Mouse (Mus musculus) embryonic facial prominence, embryonic 12.5 days (tissue): ENCODE measurements at regions not wholly inside any gene's neighbourhood (a gene's known extent, or its start where the extent isn't known, plus 50 kb on each side); places are given as distances from the start of the nearest gene placed in this dataset.

Experiments used
- ATAC-seq: fragments of 200-750 bp; cut with Nextera tagmentation; 2 replicates; pipeline ENCODE4 v1.8.0; 2017; ENCODE audit not compliant: insufficient number of reproducible peaks, insufficient read depth, low FRiP score, low TSS enrichment
- H3K27ac ChIP-seq: fragments of 300-500 bp; sonication (generic); 2 replicates; pipeline ENCODE4 v1.5.1; 2016; ENCODE audit warnings: mild to moderate bottlenecking
- H3K27me3 ChIP-seq: fragments of 300-500 bp; sonication (generic); 2 replicates; pipeline ENCODE4 v1.6.1; 2016; ENCODE audit warnings: mild to moderate bottlenecking, moderate library complexity
- H3K36me3 ChIP-seq: fragments of 300-500 bp; sonication (generic); 2 replicates; pipeline ENCODE4 v1.6.1; 2016; ENCODE audit warnings: mild to moderate bottlenecking
- H3K4me1 ChIP-seq: fragments of 300-500 bp; sonication (generic); 2 replicates; pipeline ENCODE4 v1.6.1; 2016
- H3K4me2 ChIP-seq: fragments of 300-500 bp; sonication (generic); replicated peaks from 2 replicates; pipeline ENCODE4 v1.6.1; 2016; ENCODE audit warnings: mild to moderate bottlenecking, moderate library complexity
- H3K4me3 ChIP-seq: fragments of 300-500 bp; sonication (generic); 2 replicates; pipeline ENCODE4 v1.5.1; 2016; ENCODE audit warnings: mild to moderate bottlenecking
- H3K9ac ChIP-seq: fragments of 300-500 bp; sonication (generic); 2 replicates; pipeline ENCODE4 v1.6.1; 2016; ENCODE audit warnings: mild to moderate bottlenecking, moderate library complexity
- H3K9me3 ChIP-seq: fragments of 300-500 bp; sonication (generic); 2 replicates; pipeline ENCODE4 v1.6.1; 2016; ENCODE audit warnings: mild to moderate bottlenecking, moderate library complexity
- WGBS: fragments of 180-500 bp; shearing (Covaris S2); methylation state at CpG from one replicate; pipeline ENCODE4 v1.1.7; 2016; 5-methylcytosine and 5-hydroxymethylcytosine counted together

- no peak for ATAC-seq
- peaks cover 44% of the 10 kb centered on the region for H3K4me1 ChIP-seq
- no peak overlapping the region for H3K4me3 ChIP-seq
- no peaks in the 10 kb centered on the region for H3K9me3 ChIP-seq
- WGBS: 39% methylated on average over 3 of the region's 3 CpGs
- no peaks in the 10 kb centered on the region for H3K36me3 ChIP-seq
- no peak overlapping the region; the same call in 1 of the 2 replicates for H3K9ac ChIP-seq
- H3K27ac ChIP-seq: peak overlapping the region; percentile 80
- 0 out of 2 replicates have a peak overlapping the region, but pooled peaks have one; percentile 8 for H3K4me2 ChIP-seq
- no peaks in the 10 kb centered on the region for H3K27me3 ChIP-seq
Measured at GRCm38 (mm10) chr8:126538136-126538535, 55.6 kb downstream of the Irf2bp2 start.

GRCm38 (mm10) chr8:126536928-126537618 is 56.7 kb downstream of the Irf2bp2 start:
- no peak for ATAC-seq
- 19% methylated on average over 6 of the region's 6 CpGs for WGBS

GRCm38 (mm10) chr8:126536132-126536927 is 57.5 kb downstream of the Irf2bp2 start:
- Histone ChIP-seq H3K27ac (peak overlapping the region; percentile 80), H3K9ac (no peak overlapping the region), H3K36me3 (no peaks in the 10 kb centered on the region), H3K4me3 (no peak overlapping the region), H3K27me3 (no peaks in the 10 kb centered on the region), H3K9me3 (no peaks in the 10 kb centered on the region), H3K4me1 (peaks cover 44% of the 10 kb centered on the region), H3K4me2 (no peak overlapping the region; the same call in 1 of the 2 replicates)
- no peak for ATAC-seq
- 22% methylated on average over 11 of the region's 11 CpGs for WGBS

More at GRCm38 (mm10) chr8:126536928-126537618, 56.7 kb downstream of the Irf2bp2 start:
- no peak overlapping the region; the same call in 1 of the 2 replicates for H3K4me2 ChIP-seq
- no peaks in the 10 kb centered on the region for H3K9me3 ChIP-seq
- no peaks in the 10 kb centered on the region for H3K27me3 ChIP-seq
- H3K9ac ChIP-seq: no peak overlapping the region
- peak overlapping the region; percentile 80 for H3K27ac ChIP-seq
- H3K4me3 ChIP-seq: no peak overlapping the region
- H3K4me1 ChIP-seq: peaks cover 44% of the 10 kb centered on the region
- no peaks in the 10 kb centered on the region for H3K36me3 ChIP-seq

- Histone ChIP-seq H3K36me3 (no peaks in the 10 kb centered on the region), H3K4me1 (peaks cover 18% of the 10 kb centered on the region), H3K9me3 (no peaks in the 10 kb centered on the region), H3K4me3 (no peak overlapping the region), H3K27me3 (no peaks in the 10 kb centered on the region), H3K4me2 (no peak overlapping the region), H3K9ac (no peak overlapping the region), H3K27ac (no peak overlapping the region)
- no peak for ATAC-seq
- WGBS: 52% methylated on average over 7 of the region's 7 CpGs
Measured at GRCm38 (mm10) chr8:126532284-126532974, 57.6 kb upstream of the Tarbp1 start.

GRCm38 (mm10) chr8:126531459-126531858 is 56.6 kb upstream of the Tarbp1 start:
- Histone ChIP-seq H3K27ac (no peak overlapping the region; the same call in 1 of the 2 replicates), H3K9ac (no peak overlapping the region), H3K4me3 (no peak overlapping the region), H3K4me2 (no peak overlapping the region), H3K36me3 (no peaks in the 10 kb centered on the region), H3K9me3 (no peaks in the 10 kb centered on the region), H3K4me1 (peaks cover 14% of the 10 kb centered on the region), H3K27me3 (no peaks in the 10 kb centered on the region)
- ATAC-seq: no peak
- WGBS: 82% methylated on average over 7 of the region's 7 CpGs

GRCm38 (mm10) chr8:126529409-126529808 is 54.5 kb upstream of the Tarbp1 start:
- no peak for ATAC-seq
- whole genome bisulfite sequencing: 47% methylated on average over 3 of the region's 3 CpGs
- H3K9me3 ChIP-seq: no peaks in the 10 kb centered on the region
- H3K4me1 ChIP-seq: 0 out of 2 replicates have a peak, but pooled peaks cover 10% of the 10 kb centered on the region
- H3K36me3 ChIP-seq: no peaks in the 10 kb centered on the region
- no peak overlapping the region for H3K4me2 ChIP-seq
- no peak overlapping the region for H3K9ac ChIP-seq
- H3K27me3 ChIP-seq: no peaks in the 10 kb centered on the region
- H3K27ac ChIP-seq: no peak overlapping the region
- no peak overlapping the region for H3K4me3 ChIP-seq

GRCm38 (mm10) chr8:126528434-126529080 is 53.7 kb upstream of the Tarbp1 start:
- Histone ChIP-seq H3K9ac (no peak overlapping the region), H3K4me2 (no peak overlapping the region), H3K27ac (no peak overlapping the region), H3K36me3 (no peaks in the 10 kb centered on the region), H3K4me1 (0 out of 2 replicates have a peak, but pooled peaks cover 10% of the 10 kb centered on the region), H3K9me3 (no peaks in the 10 kb centered on the region), H3K4me3 (no peak overlapping the region), H3K27me3 (no peaks in the 10 kb centered on the region)
- no peak for ATAC-seq
- 75% methylated on average over 9 of the region's 9 CpGs for WGBS

GRCm38 (mm10) chr8:126526864-126527571 is 52.2 kb upstream of the Tarbp1 start:
- Histone ChIP-seq H3K9ac (no peak overlapping the region), H3K9me3 (no peaks in the 10 kb centered on the region), H3K27ac (no peak overlapping the region), H3K27me3 (no peaks in the 10 kb centered on the region), H3K4me2 (no peak overlapping the region), H3K36me3 (no peaks in the 10 kb centered on the region), H3K4me3 (no peak overlapping the region), H3K4me1 (0 out of 2 replicates have a peak, but pooled peaks cover 10% of the 10 kb centered on the region)
- no peak for ATAC-seq
- 61% methylated on average over 14 of the region's 14 CpGs for whole genome bisulfite sequencing

- Histone ChIP-seq H3K9ac (no peak overlapping the region), H3K4me1 (0 out of 2 replicates have a peak, but pooled peaks cover 10% of the 10 kb centered on the region), H3K9me3 (no peaks in the 10 kb centered on the region), H3K27me3 (no peaks in the 10 kb centered on the region), H3K4me2 (no peak overlapping the region), H3K4me3 (no peak overlapping the region), H3K27ac (no peak overlapping the region), H3K36me3 (no peaks in the 10 kb centered on the region)
- WGBS: 81% methylated on average over 1 of the region's 1 CpGs
- ATAC-seq: no peak
Measured at GRCm38 (mm10) chr8:126525575-126525974, 50.7 kb upstream of the Tarbp1 start.
